Mouse (Mus musculus) CH12.LX (cell line): Measurements from ENCODE around the gene Cox5b. TPM values are rescaled to one million over a fixed set of nuclear protein-coding genes. Genes with fewer than 3 reads are reported as not detected.

ENCODE experiments used
- DNase-seq: peaks from one replicate; pipeline ENCODE4 v3.0.0-alpha.2; 2013; ENCODE audit errors: extremely low read depth
- H3K27ac ChIP-seq: 2 replicates; pipeline ENCODE4 v1.5.1; 2012; ENCODE audit warnings: low read depth, mild to moderate bottlenecking, control low read depth, moderate library complexity; ENCODE audit not compliant: insufficient read depth
- H3K27me3 ChIP-seq: replicated peaks from 2 replicates; pipeline ENCODE3; 2012; ENCODE audit warnings: inconsistent platforms
- H3K36me3 ChIP-seq, 2 experiments: replicated peaks in 1 of 2; 2 replicates each; pipeline versions ENCODE3 to v1.6.1; 2012; ENCODE audit warnings: inconsistent platforms in 1 of 2, low read length in 1 of 2, mild to moderate bottlenecking in 1 of 2, mixed read lengths in 1 of 2, moderate library complexity in 1 of 2; ENCODE audit not compliant: control insufficient read depth in 1 of 2, insufficient read depth in 1 of 2
- H3K4me1 ChIP-seq, 2 experiments: 2 replicates each; pipeline ENCODE4 v1.6.1; 2012; ENCODE audit warnings: inconsistent platforms in 1 of 2, moderate library complexity in 1 of 2; ENCODE audit not compliant: insufficient read depth in 2 of 2, control insufficient read depth in 1 of 2
- H3K4me2 ChIP-seq: 2 replicates; pipeline ENCODE4 v1.6.1; 2012; ENCODE audit warnings: low read depth, mild to moderate bottlenecking, control low read depth; ENCODE audit not compliant: poor library complexity, insufficient read depth, severe bottlenecking
- H3K4me3 ChIP-seq, 3 experiments: fragments of 150-350 bp in 1 of 3; sonication (generic) in 1 of 3; replicated peaks in 1 of 3; 2 replicates each; pipeline versions ENCODE3 to v1.5.1; 2011 to 2012; ENCODE audit warnings: low read depth in 2 of 3, low read length in 2 of 3, mild to moderate bottlenecking in 2 of 3, moderate library complexity in 2 of 3, control low read depth in 1 of 3, improper control_type of control experiment in 1 of 3, inconsistent platforms in 1 of 3, mixed read lengths in 1 of 3; ENCODE audit not compliant: poor library complexity in 1 of 3
- H3K79me2 ChIP-seq: replicated peaks from 2 replicates; pipeline ENCODE4 v1.6.1; 2012; ENCODE audit warnings: mild to moderate bottlenecking, moderate library complexity; ENCODE audit not compliant: control insufficient read depth, poor library complexity, insufficient read depth, severe bottlenecking; ENCODE audit errors: extremely low read depth
- H3K9ac ChIP-seq: 2 replicates; pipeline ENCODE4 v1.6.1; 2012; ENCODE audit warnings: low read depth, mild to moderate bottlenecking, control low read depth, moderate library complexity; ENCODE audit not compliant: insufficient read depth
- H3K9me3 ChIP-seq: replicated peaks from 2 replicates; pipeline ENCODE3; 2012; ENCODE audit warnings: low read length, inconsistent platforms, mixed read lengths
- CTCF ChIP-seq, 2 experiments: IDR thresholded peaks in 1 of 2; conservative IDR thresholded peaks in 1 of 2; 2 replicates each; pipeline ENCODE4 v1.5.1; 2011 to 2012; ENCODE audit warnings: low read depth in 2 of 2, low read length in 2 of 2, improper control_type of control experiment in 1 of 2, inconsistent platforms in 1 of 2, mild to moderate bottlenecking in 1 of 2, moderate library complexity in 1 of 2
- ELF1 ChIP-seq: IDR thresholded peaks from 2 replicates; pipeline ENCODE4 v1.6.1; 2014; ENCODE audit warnings: low read depth, mild to moderate bottlenecking, inconsistent platforms, low read length, improper control_type of control experiment
- ETS1 ChIP-seq: conservative IDR thresholded peaks from 2 replicates; pipeline ENCODE4 v1.6.1; 2012; ENCODE audit warnings: low read depth, mild to moderate bottlenecking, inconsistent platforms, low read length, improper control_type of control experiment, moderate library complexity
- HCFC1 ChIP-seq: IDR thresholded peaks from 2 replicates; pipeline ENCODE4 v1.6.1; 2012; ENCODE audit warnings: low read depth, mild to moderate bottlenecking, inconsistent platforms, low read length, improper control_type of control experiment
- IRF4 ChIP-seq: IDR thresholded peaks from 2 replicates; pipeline ENCODE4 v1.6.1; 2014; ENCODE audit warnings: low read depth, mild to moderate bottlenecking, inconsistent platforms, low read length, improper control_type of control experiment
- JUND ChIP-seq: conservative IDR thresholded peaks from 2 replicates; pipeline ENCODE4 v1.6.1; 2011; ENCODE audit warnings: low read depth, low read length, improper control_type of control experiment
- MAX ChIP-seq: IDR thresholded peaks from 2 replicates; pipeline ENCODE4 v1.6.1; 2011; ENCODE audit warnings: low read length, improper control_type of control experiment
- MAZ ChIP-seq: IDR thresholded peaks from 2 replicates; pipeline ENCODE4 v1.6.1; 2012; ENCODE audit warnings: low read depth, mild to moderate bottlenecking, inconsistent platforms, low read length, improper control_type of control experiment, moderate library complexity
- MEF2A ChIP-seq: IDR thresholded peaks from 2 replicates; pipeline ENCODE4 v1.6.1; 2014; ENCODE audit warnings: low read depth, mild to moderate bottlenecking, inconsistent platforms, low read length, improper control_type of control experiment, borderline replicate concordance
- MXI1 ChIP-seq: IDR thresholded peaks from 2 replicates; pipeline ENCODE4 v1.6.1; 2011; ENCODE audit warnings: mild to moderate bottlenecking, low read depth, low read length, improper control_type of control experiment
- MYC ChIP-seq: IDR thresholded peaks from 2 replicates; pipeline ENCODE4 v1.6.1; 2011; ENCODE audit warnings: low read depth, mild to moderate bottlenecking, improper control_type of control experiment, low read length
- NELFE ChIP-seq: IDR thresholded peaks from 2 replicates; pipeline ENCODE4 v1.6.1; 2011; ENCODE audit warnings: low read depth, low read length, improper control_type of control experiment
- PAX5 ChIP-seq: IDR thresholded peaks from 2 replicates; pipeline ENCODE4 v1.6.1; 2012; ENCODE audit warnings: low read length, inconsistent platforms, mixed read lengths
- RAD21 ChIP-seq: IDR thresholded peaks from 2 replicates; pipeline ENCODE4 v1.6.1; 2011; ENCODE audit warnings: low read depth, mild to moderate bottlenecking, low read length, improper control_type of control experiment, moderate library complexity
- RCOR1 ChIP-seq: conservative IDR thresholded peaks from 2 replicates; pipeline ENCODE4 v1.6.1; 2012; ENCODE audit warnings: low read depth, mild to moderate bottlenecking, inconsistent platforms, low read length, improper control_type of control experiment
- SIN3A ChIP-seq: IDR thresholded peaks from 2 replicates; pipeline ENCODE4 v1.6.1; 2012; ENCODE audit warnings: low read length, improper control_type of control experiment, inconsistent platforms
- SMC3 ChIP-seq: IDR thresholded peaks from 2 replicates; pipeline ENCODE4 v1.6.1; 2011; ENCODE audit warnings: low read depth, low read length, improper control_type of control experiment
- TCF12 ChIP-seq: IDR thresholded peaks from 2 replicates; pipeline ENCODE4 v1.6.1; 2014; ENCODE audit warnings: low read depth, mild to moderate bottlenecking, inconsistent platforms, low read length, improper control_type of control experiment
- UBTF ChIP-seq: IDR thresholded peaks from 2 replicates; pipeline ENCODE4 v1.6.1; 2012; ENCODE audit warnings: low read depth, mild to moderate bottlenecking, inconsistent platforms, low read length, improper control_type of control experiment, moderate library complexity
- ZMIZ1 ChIP-seq: IDR thresholded peaks from 2 replicates; pipeline ENCODE4 v1.6.1; 2012; ENCODE audit warnings: low read depth, mild to moderate bottlenecking, inconsistent platforms, low read length, improper control_type of control experiment
- ZNF384 ChIP-seq: IDR thresholded peaks from 2 replicates; pipeline ENCODE4 v1.6.1; 2012; ENCODE audit warnings: low read depth, low read length, improper control_type of control experiment, inconsistent platforms
- dilution Hi-C: fragments of 300-500 bp; cut with MboI; formaldehyde crosslinking; loops from 2 replicates; pipeline ENCODE4 v1.14.3; 2020; ENCODE audit warnings: low sequenced_read_pairs; ENCODE audit not compliant: extremely low pct_unique_long_range_greater_than_20kb, extremely low pct_ligation_motif_present
- in situ Hi-C: fragments of 300-500 bp; cut with MboI; formaldehyde crosslinking; loops from 3 replicates; pipeline ENCODE4 v1.14.3; 2019; ENCODE audit warnings: low sequenced_read_pairs, low pct_ligation_motif_present, low pct_unique_long_range_greater_than_20kb, mixed read lengths
- polyA plus RNA-seq: library from polyadenylated mRNA; unstranded; fragments of >175 nt; gene quantifications from 2 replicates; pipeline ENCODE4 v1.2.1, GENCODE M21; 2012; ENCODE audit warnings: low read depth; ENCODE audit not compliant: insufficient read length
- total RNA-seq, 2 experiments: library from RNA; depleted of rRNA; stranded (reverse); fragments of 300-350 nt in 1 of 2; fragments of >200 nt in 1 of 2; gene quantifications; 2 replicates each; pipeline ENCODE4 v1.2.3; 2012 to 2014

Cox5b gene
- total and polyA plus RNA-seq, 3 experiments = 448 to 599 (median 504) TPM

DNA sequence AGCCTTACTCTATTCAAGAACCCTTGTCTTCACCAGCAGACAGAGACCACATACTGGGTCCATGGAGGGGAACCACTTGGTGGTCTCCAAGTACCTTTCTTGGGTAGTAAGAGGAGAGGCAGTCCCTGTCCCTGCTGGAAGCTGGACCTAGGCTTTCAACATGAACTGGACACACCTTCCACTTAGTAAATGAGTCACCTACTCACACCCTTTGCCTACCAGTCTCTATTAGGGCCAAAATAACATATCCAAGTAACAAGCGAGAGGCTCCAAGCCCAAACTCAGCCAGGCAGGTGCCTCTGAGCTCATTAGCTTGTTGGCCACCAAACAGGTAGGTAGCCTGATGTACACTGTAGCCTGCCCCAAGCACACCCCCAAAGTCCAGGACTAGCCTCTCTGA is 17.4 kb downstream of the Cox5b start:
- in situ Hi-C loops (no loop called here), dilution Hi-C loops (no loop called here)
- no peak overlapping the region for H3K27ac ChIP-seq
- no peak for DNase-seq
- H3K79me2 ChIP-seq = peaks cover 27% of the 10 kb centered on the region
- peak overlapping the region; percentile 70 for H3K4me2 ChIP-seq
- peaks cover 8 to 33% of the 10 kb centered on the region in 2 experiments; a peak in 3 of 4 replicates for H3K4me1 ChIP-seq
- TF ChIP-seq RCOR1 = no peak
- no peak for TF ChIP-seq MAZ
- no peak for TF ChIP-seq NELFE
- no peak for TF ChIP-seq IRF4
- no peak for TF ChIP-seq ZNF384
- TF ChIP-seq ETS1 = no peak
- no peak for TF ChIP-seq ELF1
- no peak for TF ChIP-seq HCFC1
- no peak for TF ChIP-seq JUND
- no peak for TF ChIP-seq TCF12
- no peak for TF ChIP-seq MEF2A
- no peak for TF ChIP-seq MXI1
- no peak for TF ChIP-seq MYC
- no peak for TF ChIP-seq SIN3A
- no peak for TF ChIP-seq SMC3
- H3K27me3 ChIP-seq = no peaks in the 10 kb centered on the region
- H3K9ac ChIP-seq = peak overlapping the region; percentile 81
- H3K9me3 ChIP-seq = peaks cover 3% of the 10 kb centered on the region
- H3K4me3 ChIP-seq = peak overlapping the region; percentile 87 to 97 (median 89)
- H3K36me3 ChIP-seq = peaks cover 33 to 47% of the 10 kb centered on the region in 2 experiments

DNA sequence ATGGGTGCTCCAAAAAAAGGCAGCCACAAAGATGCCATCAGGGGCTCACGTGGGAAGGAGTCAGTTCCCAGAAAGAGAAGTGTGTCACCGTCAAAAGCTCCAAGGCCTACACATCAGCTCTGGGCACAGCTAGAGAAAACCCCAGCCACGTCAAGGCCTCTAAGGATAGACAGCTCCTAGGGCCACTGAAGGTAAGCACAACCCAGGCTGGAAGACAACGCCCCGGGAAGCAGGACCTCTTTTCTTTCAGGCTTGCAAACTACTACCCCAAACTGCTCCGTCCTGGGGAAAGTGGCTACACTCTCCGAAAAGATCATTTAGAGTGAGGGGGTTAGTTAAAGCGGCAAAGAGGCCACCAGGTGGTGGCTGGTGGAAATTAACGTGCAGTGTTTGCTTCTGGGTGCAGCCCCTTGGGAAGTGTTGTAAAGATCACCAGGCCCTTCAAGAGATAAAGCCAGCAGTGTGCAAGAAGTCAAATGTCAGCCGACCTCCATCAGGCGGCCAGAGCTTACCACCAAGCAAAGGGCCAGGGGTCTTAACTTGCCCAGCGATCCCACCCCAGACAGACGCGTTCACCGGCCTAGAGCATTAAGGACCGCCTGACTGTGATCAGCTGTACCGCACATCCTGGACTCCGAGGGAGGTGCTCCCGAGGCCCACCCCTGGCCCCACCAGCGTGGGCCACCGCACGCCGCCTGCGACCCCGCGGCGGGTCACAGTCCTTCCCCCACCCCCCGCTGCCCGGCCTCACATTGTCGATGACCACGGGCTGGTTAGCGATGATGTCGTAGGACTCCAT is 18.0 kb downstream of the Cox5b start:
- Histone ChIP-seq H3K27ac (peak overlapping the region; percentile 41), H3K4me1 (peaks cover 8 to 33% of the 10 kb centered on the region in 2 experiments; a peak in 3 of 4 replicates), H3K36me3 (peaks cover 27 to 41% of the 10 kb centered on the region in 2 experiments), H3K4me2 (peak overlapping the region; percentile 70), H3K4me3 (peak overlapping the region; percentile 87 to 97 (median 89)), H3K27me3 (no peaks in the 10 kb centered on the region), H3K79me2 (peaks cover 27% of the 10 kb centered on the region), H3K9me3 (peaks cover 10% of the 10 kb centered on the region), H3K9ac (peak overlapping the region; percentile 81)
- TF ChIP-seq ZMIZ1 (no peak), SMC3 (peak; percentile 36), RCOR1 (no peak), RAD21 (peak; percentile 17), UBTF (peak; percentile 47; the same call in 1 of the 2 replicates), MAX (0 out of 2 replicates have a peak, but pooled peaks have one; percentile 34), TCF12 (no peak), PAX5 (no peak), CTCF (conservative IDR thresholded peaks at IDR 0.05 in 1 of 2, IDR thresholded peaks at IDR 0.05 in 1 of 2; ENCODE audit: low read depth in 2 of 2, low read length in 2 of 2) (peak; percentile 13 to 58; a peak in 2 of 4 replicates)
- in situ Hi-C loops = no loop called here
- DNase-seq = peak; percentile 61
- dilution Hi-C loops = no loop called here
